Mouse (Mus musculus) myocyte (in vitro differentiated cells): ENCODE measurements at regions not wholly inside any gene's neighbourhood (a gene's known extent, or its start where the extent isn't known, plus 50 kb on each side); places are given as distances from the start of the nearest gene placed in this dataset.
"Not testable (repeated sequence)": the region's sequence is repeated elsewhere in the genome, so short reads cannot be mapped to it uniquely, and the experiment has no call there.

Experiments used
- H3K27me3 ChIP-seq: one replicate; pipeline ENCODE4 v1.6.1; 2011; ENCODE audit not compliant: control insufficient read depth, insufficient read depth, insufficient read length
- H3K36me3 ChIP-seq: one replicate; pipeline ENCODE4 v1.6.1; 2011; ENCODE audit not compliant: control insufficient read depth, insufficient read depth
- H3K4me2 ChIP-seq: one replicate; pipeline ENCODE4 v1.6.1; 2011; ENCODE audit warnings: low read depth, control low read depth
- H3K4me3 ChIP-seq: one replicate; pipeline ENCODE4 v1.5.1; 2011; ENCODE audit warnings: mild to moderate bottlenecking, control low read depth, moderate library complexity
- H3K79me2 ChIP-seq: one replicate; pipeline ENCODE4 v1.6.1; 2011; ENCODE audit not compliant: control insufficient read depth, insufficient read depth
- H3ac ChIP-seq: one replicate; pipeline ENCODE4 v1.6.1; 2011; ENCODE audit not compliant: control insufficient read depth, insufficient read length
- CEBPB ChIP-seq: IDR thresholded peaks from 2 replicates; pipeline ENCODE4 v1.6.1; 2011; ENCODE audit warnings: mild to moderate bottlenecking, moderate library complexity; ENCODE audit not compliant: poor library complexity, insufficient read depth, severe bottlenecking
- E2F4 ChIP-seq: IDR thresholded peaks from one replicate; pipeline ENCODE4 v1.6.1; 2011; ENCODE audit warnings: mild to moderate bottlenecking, control low read depth, moderate library complexity; ENCODE audit not compliant: insufficient read depth
- MAX ChIP-seq: IDR thresholded peaks from one replicate; pipeline ENCODE4 v1.6.1; 2011; ENCODE audit warnings: low read depth, mild to moderate bottlenecking, control low read depth
- MYOD1 ChIP-seq, 3 experiments: IDR thresholded peaks; one replicate each; pipeline ENCODE4 v1.6.1; 2011; ENCODE audit warnings: control low read depth in 2 of 3, low read depth in 2 of 3, mild to moderate bottlenecking in 2 of 3, moderate library complexity in 1 of 3; ENCODE audit not compliant: insufficient read length in 2 of 3, control insufficient read depth in 1 of 3
- MYOG ChIP-seq, 3 experiments: IDR thresholded peaks; one replicate each; pipeline ENCODE4 v1.6.1; 2011; ENCODE audit warnings: control low read depth in 2 of 3, low read depth in 2 of 3, mild to moderate bottlenecking in 2 of 3; ENCODE audit not compliant: insufficient read length in 2 of 3, control insufficient read depth in 1 of 3, insufficient read depth in 1 of 3
- POLR2A ChIP-seq: IDR thresholded peaks from one replicate; pipeline ENCODE4 v1.6.1; 2011; ENCODE audit warnings: low read depth, mild to moderate bottlenecking, control low read depth, moderate library complexity; ENCODE audit not compliant: insufficient read length
- POLR2AphosphoS2 ChIP-seq: IDR thresholded peaks from one replicate; pipeline ENCODE4 v1.6.1; 2011; ENCODE audit warnings: low read depth, control low read depth; ENCODE audit not compliant: insufficient read length
- REST ChIP-seq: IDR thresholded peaks from one replicate; pipeline ENCODE4 v1.6.1; 2011; ENCODE audit warnings: mild to moderate bottlenecking, control low read depth, moderate library complexity; ENCODE audit not compliant: insufficient read depth, insufficient read length
- SRF ChIP-seq: IDR thresholded peaks from one replicate; pipeline ENCODE4 v1.6.1; 2011; ENCODE audit warnings: low read depth; ENCODE audit not compliant: control insufficient read depth, insufficient read length
- TCF12 ChIP-seq: IDR thresholded peaks from one replicate; pipeline ENCODE4 v1.6.1; 2011; ENCODE audit warnings: mild to moderate bottlenecking, control low read depth; ENCODE audit not compliant: poor library complexity, insufficient read depth, severe bottlenecking
- TCF3 ChIP-seq: IDR thresholded peaks from one replicate; pipeline ENCODE4 v1.6.1; 2011; ENCODE audit warnings: low read depth, control low read depth; ENCODE audit not compliant: insufficient read length
- USF1 ChIP-seq: IDR thresholded peaks from one replicate; pipeline ENCODE4 v1.6.1; 2011; ENCODE audit warnings: low read depth, mild to moderate bottlenecking, control low read depth, moderate library complexity

- H3K27me3 ChIP-seq: no peaks in the 10 kb centered on the region
- no peak for TF ChIP-seq REST
- no peak for TF ChIP-seq SRF
- TF ChIP-seq MAX: no peak
- no peak for TF ChIP-seq CEBPB
- no peak for TF ChIP-seq POLR2A
- TF ChIP-seq TCF3: no peak
- TF ChIP-seq MYOG (IDR thresholded peaks at IDR 0.05; ENCODE audit: control insufficient read depth in 1 of 3, insufficient read depth in 1 of 3, insufficient read length in 2 of 3, low read depth in 2 of 3): no peak
- TF ChIP-seq POLR2AphosphoS2: no peak
- TF ChIP-seq E2F4: no peak
- TF ChIP-seq TCF12: no peak
- no peak for TF ChIP-seq MYOD1 (IDR thresholded peaks at IDR 0.05; ENCODE audit: control insufficient read depth in 1 of 3, insufficient read length in 2 of 3, low read depth in 2 of 3)
- TF ChIP-seq USF1: no peak
- no peak overlapping the region for H3ac ChIP-seq
- H3K4me2 ChIP-seq: no peak overlapping the region
- H3K36me3 ChIP-seq: no peaks in the 10 kb centered on the region
- H3K79me2 ChIP-seq: no peaks in the 10 kb centered on the region
- no peak overlapping the region for H3K4me3 ChIP-seq
These were observed 587.2 kb upstream of the Pdzrn3 start for GRCm38 (mm10) chr6:101964941-101965340.

GRCm38 (mm10) chr6:101961476-101961875 is 583.8 kb upstream of the Pdzrn3 start:
- not testable (repeated sequence) for H3K79me2 ChIP-seq, H3ac ChIP-seq, H3K4me3 ChIP-seq

GRCm38 (mm10) chr6:101949681-101950080 is 572.0 kb upstream of the Pdzrn3 start:
- H3K4me3 ChIP-seq: no peak overlapping the region
- no peaks in the 10 kb centered on the region for H3K27me3 ChIP-seq
- H3K36me3 ChIP-seq: no peaks in the 10 kb centered on the region
- no peak overlapping the region for H3K4me2 ChIP-seq
- no peak overlapping the region for H3ac ChIP-seq
- no peak for TF ChIP-seq MYOD1 (IDR thresholded peaks at IDR 0.05; ENCODE audit: control insufficient read depth in 1 of 3, insufficient read length in 2 of 3, low read depth in 2 of 3)
- TF ChIP-seq E2F4: no peak
- TF ChIP-seq USF1: no peak
- no peak for TF ChIP-seq SRF
- TF ChIP-seq TCF12: no peak
- no peak for TF ChIP-seq TCF3
- no peak for TF ChIP-seq MYOG (IDR thresholded peaks at IDR 0.05; ENCODE audit: control insufficient read depth in 1 of 3, insufficient read depth in 1 of 3, insufficient read length in 2 of 3, low read depth in 2 of 3)
- no peak for TF ChIP-seq POLR2A
- TF ChIP-seq CEBPB: no peak
- TF ChIP-seq MAX: no peak
- no peak for TF ChIP-seq REST
- TF ChIP-seq POLR2AphosphoS2: no peak
- no peaks in the 10 kb centered on the region for H3K79me2 ChIP-seq

More at GRCm38 (mm10) chr6:101961476-101961875, 583.8 kb upstream of the Pdzrn3 start:
- not testable (repeated sequence) for H3K4me2 ChIP-seq, H3K27me3 ChIP-seq, H3K36me3 ChIP-seq

GRCm38 (mm10) chr6:101948950-101949349 is 571.3 kb upstream of the Pdzrn3 start:
- Histone ChIP-seq H3K4me3 (no peak overlapping the region), H3K79me2 (no peaks in the 10 kb centered on the region), H3K4me2 (no peak overlapping the region), H3ac (no peak overlapping the region), H3K27me3 (no peaks in the 10 kb centered on the region), H3K36me3 (no peaks in the 10 kb centered on the region)
- TF ChIP-seq POLR2A: no peak
- no peak for TF ChIP-seq E2F4
- no peak for TF ChIP-seq TCF12
- TF ChIP-seq REST: no peak

- no peak overlapping the region for H3K4me2 ChIP-seq
- no peaks in the 10 kb centered on the region for H3K27me3 ChIP-seq
- no peak for TF ChIP-seq POLR2A
- no peak for TF ChIP-seq USF1
- no peak for TF ChIP-seq MYOD1 (IDR thresholded peaks at IDR 0.05; ENCODE audit: control insufficient read depth in 1 of 3, insufficient read length in 2 of 3, low read depth in 2 of 3)
- H3K36me3 ChIP-seq: no peaks in the 10 kb centered on the region
- no peak overlapping the region for H3ac ChIP-seq
- no peak overlapping the region for H3K4me3 ChIP-seq
- no peaks in the 10 kb centered on the region for H3K79me2 ChIP-seq
These were observed 562.7 kb upstream of the Pdzrn3 start for GRCm38 (mm10) chr6:101940266-101940866.

GRCm38 (mm10) chr6:101938393-101938985 is 560.8 kb upstream of the Pdzrn3 start:
- H3K4me3 ChIP-seq: no peak overlapping the region
- H3K36me3 ChIP-seq: no peaks in the 10 kb centered on the region
- no peak overlapping the region for H3ac ChIP-seq
- no peak overlapping the region for H3K4me2 ChIP-seq
- TF ChIP-seq MAX: no peak
- H3K79me2 ChIP-seq: no peaks in the 10 kb centered on the region
- H3K27me3 ChIP-seq: no peaks in the 10 kb centered on the region
